Mouse (Mus musculus) liver, embryonic 16.5 days (tissue): ENCODE data around the gene Kmt2d. TPM values are rescaled to one million over a fixed set of nuclear protein-coding genes. Genes with fewer than 3 reads are reported as not detected.
"Not testable (repeated sequence)": the region's sequence is repeated elsewhere in the genome, so short reads cannot be mapped to it uniquely, and the experiment has no call there.

Source experiments
- ATAC-seq: fragments of 200-750 bp; cut with Nextera tagmentation; 2 replicates; pipeline ENCODE4 v1.8.0; 2017; ENCODE audit warnings: low read depth, mild to moderate bottlenecking, moderate number of reproducible peaks, moderate library complexity
- H3K27ac ChIP-seq: fragments of 300-500 bp; sonication (generic); 2 replicates; pipeline ENCODE4 v1.5.1; 2014; ENCODE audit warnings: mild to moderate bottlenecking, low read length
- H3K27me3 ChIP-seq: fragments of 300-500 bp; sonication (generic); 2 replicates; pipeline ENCODE4 v1.6.1; 2014; ENCODE audit warnings: low read depth, low read length, mixed read lengths; ENCODE audit not compliant: control insufficient read depth, insufficient read depth
- H3K36me3 ChIP-seq: fragments of 300-500 bp; sonication (generic); 2 replicates; pipeline ENCODE4 v1.6.1; 2014; ENCODE audit warnings: mild to moderate bottlenecking; ENCODE audit not compliant: control insufficient read depth, insufficient read depth
- H3K4me1 ChIP-seq: fragments of 300-500 bp; sonication (generic); 2 replicates; pipeline ENCODE4 v1.6.1; 2014; ENCODE audit warnings: low read depth, low read length, mixed read lengths; ENCODE audit not compliant: control insufficient read depth
- H3K4me2 ChIP-seq: fragments of 300-500 bp; sonication (generic); 2 replicates; pipeline ENCODE4 v1.6.1; 2014; ENCODE audit warnings: low read depth, low read length, mixed read lengths
- H3K4me3 ChIP-seq: fragments of 300-500 bp; sonication (generic); 2 replicates; pipeline ENCODE4 v1.5.1; 2014; ENCODE audit warnings: low read depth, mild to moderate bottlenecking, low read length
- H3K9ac ChIP-seq: fragments of 300-500 bp; sonication (generic); 2 replicates; pipeline ENCODE4 v1.6.1; 2014; ENCODE audit warnings: low read depth, low read length
- H3K9me3 ChIP-seq: fragments of 300-500 bp; sonication (generic); replicated peaks from 2 replicates; pipeline ENCODE4 v1.6.1; 2016; ENCODE audit warnings: low read length; ENCODE audit not compliant: control insufficient read depth
- WGBS: fragments of 180-500 bp; shearing (Covaris S2); extraction: QIAGEN DNeasy Blood & Tissue Kit; methylation state at CpG from one replicate; pipeline ENCODE4 v1.1.7; 2014; ENCODE audit not compliant: insufficient replicate concordance; 5-methylcytosine and 5-hydroxymethylcytosine counted together
- polyA plus RNA-seq: library from polyadenylated mRNA; unstranded; fragments of >200 nt; fragmentation: Nextera tagmentation; extraction: Ambion mirVana; gene quantifications from 2 replicates; pipeline ENCODE4 v1.2.1, GENCODE M21; 2015

Gene Kmt2d
- 3.9 and 4.0 TPM in 2 replicates for polyA plus RNA-seq

GRCm38 (mm10) chr15:98871070-98871915 lies at the start of gene Kmt2d:
Gene Kmt2d (minus strand): TSS chr15:98871204.
- Histone ChIP-seq H3K36me3 (peaks cover 4% of the 10 kb centered on the region), H3K4me2 (peak within 1 kb of the TSS; percentile 91), H3K9me3 (no peaks in the 10 kb centered on the region), H3K4me3 (peak within 1 kb of the TSS; percentile 95), H3K27ac (peak within 1 kb of the TSS; percentile 92), H3K9ac (peak within 1 kb of the TSS; percentile 98), H3K27me3 (no peaks in the 10 kb centered on the region), H3K4me1 (peaks cover 44% of the 10 kb centered on the region)
- under 1% methylated on average over 82 of the region's 94 CpGs for WGBS
- peak; percentile 42 for ATAC-seq

GRCm38 (mm10) chr15:98918499-98918895 lies 47.5 kb upstream of the Kmt2d start:
- ATAC-seq, H3K9me3 ChIP-seq, H3K27me3 ChIP-seq, H3K36me3 ChIP-seq: not testable (repeated sequence)
- peak overlapping the region; percentile 60 for H3K9ac ChIP-seq
- peaks cover 13% of the 10 kb centered on the region for H3K4me1 ChIP-seq
- peak overlapping the region; percentile 20 for H3K27ac ChIP-seq
- peak overlapping the region; percentile 61 for H3K4me2 ChIP-seq
- peak overlapping the region; percentile 83 for H3K4me3 ChIP-seq
- WGBS, result 24% methylated on average over 8 of the region's 8 CpGs

GRCm38 (mm10) chr15:98917538-98918498 lies 46.8 kb upstream of the Kmt2d start, which contains the start of gene Lmbr1l:
Gene Lmbr1l (minus strand): TSS chr15:98918231.
- H3K9ac ChIP-seq, result peak within 1 kb of the TSS; percentile 78
- peak; percentile 98 for ATAC-seq
- no peaks in the 10 kb centered on the region for H3K9me3 ChIP-seq
- no peaks in the 10 kb centered on the region for H3K27me3 ChIP-seq
- H3K27ac ChIP-seq, result peak within 1 kb of the TSS; percentile 84
- WGBS, result under 1% methylated on average over 80 of the region's 82 CpGs
- no peaks in the 10 kb centered on the region for H3K36me3 ChIP-seq
- peak within 1 kb of the TSS; percentile 83 for H3K4me3 ChIP-seq
- peak within 1 kb of the TSS; percentile 82 for H3K4me2 ChIP-seq
- H3K4me1 ChIP-seq, result peaks cover 13% of the 10 kb centered on the region

- no peaks in the 10 kb centered on the region for H3K36me3 ChIP-seq
- peak overlapping the region; percentile 82 for H3K4me2 ChIP-seq
- no peaks in the 10 kb centered on the region for H3K9me3 ChIP-seq
- H3K9ac ChIP-seq, result peak overlapping the region; percentile 78
- H3K4me3 ChIP-seq, result peak overlapping the region; percentile 83
- H3K27ac ChIP-seq, result peak overlapping the region; percentile 84
- under 1% methylated on average over 14 of the region's 14 CpGs for WGBS
- H3K27me3 ChIP-seq, result no peaks in the 10 kb centered on the region
- ATAC-seq, result no peak
- H3K4me1 ChIP-seq, result peaks cover 13% of the 10 kb centered on the region
These were observed 46.1 kb upstream of the Kmt2d start for GRCm38 (mm10) chr15:98917091-98917490.

DNA sequence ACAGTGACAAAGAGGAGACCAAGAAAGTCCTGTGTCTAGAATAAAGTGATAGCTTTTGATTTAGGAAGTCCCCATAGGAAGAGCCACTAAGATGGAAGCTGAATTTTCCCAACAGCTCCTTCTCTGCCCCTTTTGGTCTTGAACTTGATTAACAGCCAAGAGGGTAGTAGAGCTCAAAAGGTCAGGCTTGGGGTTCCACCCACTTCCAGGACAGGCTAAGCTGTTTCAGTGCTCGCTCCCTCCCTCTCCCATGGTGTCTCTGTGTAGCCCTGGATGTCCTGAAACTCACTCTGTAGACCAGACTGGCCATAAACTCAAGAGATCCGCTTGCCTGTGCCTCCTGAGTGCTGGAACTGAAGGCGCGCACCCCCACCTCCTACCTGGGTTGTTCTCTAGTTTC lies 45.0 kb upstream of the Kmt2d start:
- H3K27ac ChIP-seq, result no peak overlapping the region
- no peaks in the 10 kb centered on the region for H3K9me3 ChIP-seq
- no peak for ATAC-seq
- H3K4me1 ChIP-seq, result peaks cover 13% of the 10 kb centered on the region
- no peak overlapping the region for H3K4me3 ChIP-seq
- no peaks in the 10 kb centered on the region for H3K27me3 ChIP-seq
- H3K4me2 ChIP-seq, result no peak overlapping the region
- no peak overlapping the region for H3K9ac ChIP-seq
- H3K36me3 ChIP-seq, result no peaks in the 10 kb centered on the region
- WGBS, result 90% methylated on average over 4 of the region's 4 CpGs

- ATAC-seq, result no peak
- Histone ChIP-seq H3K27ac (no peak overlapping the region), H3K4me2 (no peak overlapping the region), H3K4me1 (peaks cover 13% of the 10 kb centered on the region), H3K9me3 (no peaks in the 10 kb centered on the region), H3K9ac (no peak overlapping the region), H3K27me3 (no peaks in the 10 kb centered on the region), H3K4me3 (no peak overlapping the region), H3K36me3 (no peaks in the 10 kb centered on the region)
- 76% methylated on average over 6 of the region's 6 CpGs for WGBS
These were observed 43.9 kb upstream of the Kmt2d start for GRCm38 (mm10) chr15:98914903-98915302.

GRCm38 (mm10) chr15:98904692-98905091 lies 33.7 kb upstream of the Kmt2d start:
- whole genome bisulfite sequencing, result 35% methylated on average over 10 of the region's 10 CpGs

DNA sequence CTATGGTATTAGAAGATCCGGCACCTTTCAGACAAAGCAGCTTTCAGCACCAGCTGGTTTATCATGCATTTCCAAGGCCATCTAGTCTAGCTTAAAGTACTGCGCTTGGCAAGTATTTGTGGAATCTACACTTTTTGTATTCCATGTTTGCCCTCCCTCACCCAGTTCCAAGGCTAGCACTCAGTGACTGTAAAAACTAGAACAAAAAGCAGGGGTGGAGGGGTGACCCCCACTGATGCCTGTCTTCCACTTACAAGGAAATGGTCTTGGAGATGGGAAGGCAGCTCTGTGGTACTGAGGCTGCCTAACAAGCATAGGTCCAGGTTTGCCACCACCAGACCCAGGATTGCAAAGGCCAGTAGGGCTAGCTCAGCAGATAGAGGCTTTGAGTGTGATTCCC lies 31.6 kb upstream of the Kmt2d start:
- Histone ChIP-seq H3K4me2 (no peak overlapping the region), H3K27ac (no peak overlapping the region), H3K36me3 (no peaks in the 10 kb centered on the region), H3K4me3 (no peak overlapping the region), H3K9ac (no peak overlapping the region), H3K9me3 (no peaks in the 10 kb centered on the region), H3K27me3 (peaks cover 27% of the 10 kb centered on the region), H3K4me1 (no peaks in the 10 kb centered on the region; the same call in 1 of the 2 replicates)
- no peak for ATAC-seq
- 84% methylated on average over 2 of the region's 2 CpGs for WGBS

More at GRCm38 (mm10) chr15:98904692-98905091, 33.7 kb upstream of the Kmt2d start:
- no peak overlapping the region for H3K4me2 ChIP-seq
- no peaks in the 10 kb centered on the region for H3K4me1 ChIP-seq
- peaks cover 6% of the 10 kb centered on the region for H3K27me3 ChIP-seq
- ATAC-seq, result no peak
- H3K27ac ChIP-seq, result no peak overlapping the region
- no peak overlapping the region for H3K4me3 ChIP-seq
- H3K9ac ChIP-seq, result no peak overlapping the region
- H3K9me3 ChIP-seq, result no peaks in the 10 kb centered on the region
- peaks cover 4% of the 10 kb centered on the region; the same call in 1 of the 2 replicates for H3K36me3 ChIP-seq
